Mouse (Mus musculus): ENCODE measurements around the gene Tspan7. TPM values are rescaled to one million over a fixed set of nuclear protein-coding genes. Genes with fewer than 3 reads are reported as not detected.

The Tspan7 gene
- polyA plus RNA-seq, 1 experiment from 2014 or later: 49.3 TPM

Other genes starting within 250 kb of the Tspan7 start
- gene Otc, start 232.9 kb upstream of the Tspan7 start, polyA plus RNA-seq (2015; fragmentation: Nextera tagmentation; extraction: Ambion mirVana): 60.1 and 63.5 TPM in 2 replicates
- gene Mid1ip1, start 229.9 kb downstream of the Tspan7 start, polyA plus RNA-seq (2015; fragmentation: Nextera tagmentation; extraction: Ambion mirVana): 37.2 and 39.0 TPM in 2 replicates